ENCODE assay signal across 9 mouse cellular contexts in genomic region chr1:34076701-34077421, GRCm38 (mm10).
DNase-seq lines count a peak whose midpoint lies in the region; ATAC-seq lines count a peak whose summit lies in the region.
"Had no signal": no experiment of that assay in that cellular context is flagged by ENCODE, and none has a peak within 500 bp of the region (broad histone marks: within the 10 kb centered on the region; RNA-seq: fewer than 3 reads in every experiment).

No protein-coding gene starts in this region.

- H3K9ac ChIP-seq in heart, embryonic 11.5 days (ENCODE audit: low read depth, low read length) = no peak overlapping the region
- no peak overlapping the region for H3K9ac ChIP-seq in hindbrain, embryonic 15.5 days

- no peaks in the 10 kb centered on the region for H3K9me3 ChIP-seq in heart, embryonic 11.5 days (replicated peaks; ENCODE audit: control insufficient read depth, low read length)
- no peaks in the 10 kb centered on the region for H3K9me3 ChIP-seq in hindbrain, embryonic 15.5 days

- no peak for DNase-seq in heart, adult 9 months (ENCODE audit: low spot score in 2 of 2)
- DNase-seq in R1 (ENCODE audit: low read depth, low spot score) = peak; percentile 95
- DNase-seq in lung, postnatal 14 days = peak; percentile 25
- no peak for DNase-seq in adrenal gland, adult 2 months
- DNase-seq in right cerebral cortex, postnatal 4 days = no peak
- DNase-seq in right cerebral cortex, adult 2 months (ENCODE audit: low spot score in 2 of 2) = no peak
- DNase-seq: adrenal gland, postnatal 25 days had no signal

- H3K27me3 ChIP-seq in heart, embryonic 11.5 days (ENCODE audit: control insufficient read depth, insufficient read depth, low read length) = no peaks in the 10 kb centered on the region
- no peaks in the 10 kb centered on the region for H3K27me3 ChIP-seq in hindbrain, embryonic 15.5 days

- H3K36me3 ChIP-seq in heart, embryonic 11.5 days (ENCODE audit: control insufficient read depth, insufficient read depth, low read length) = no peaks in the 10 kb centered on the region
- H3K36me3 ChIP-seq in hindbrain, embryonic 15.5 days = no peaks in the 10 kb centered on the region

- WGBS in heart, embryonic 11.5 days (ENCODE audit: insufficient replicate concordance) = 7% methylated on average over 12 of the region's 12 CpGs
- 14% methylated on average over 12 of the region's 12 CpGs for WGBS in hindbrain, embryonic 15.5 days

- 0 out of 2 replicates have a peak, but pooled peaks have one; percentile 46 for ATAC-seq in heart, embryonic 11.5 days (replicated peaks; ENCODE audit: insufficient number of reproducible peaks, low FRiP score, low TSS enrichment)
- ATAC-seq in hindbrain, embryonic 15.5 days (ENCODE audit: low FRiP score, low read depth) = peak; percentile 74; the same call in 1 of the 2 replicates

- peak overlapping the region; percentile 33 for H3K4me3 ChIP-seq in heart, embryonic 11.5 days (ENCODE audit: low read depth, low read length)
- H3K4me3 ChIP-seq in hindbrain, embryonic 15.5 days = no peak overlapping the region

- H3K4me1 ChIP-seq in heart, embryonic 11.5 days (ENCODE audit: control insufficient read depth, insufficient read depth, low read length) = peaks cover 35% of the 10 kb centered on the region
- H3K4me1 ChIP-seq in hindbrain, embryonic 15.5 days (replicated peaks) = peaks cover 19% of the 10 kb centered on the region

- peak overlapping the region; percentile 62 for H3K4me2 ChIP-seq in heart, embryonic 11.5 days
- peak overlapping the region; percentile 11; the same call in 1 of the 2 replicates for H3K4me2 ChIP-seq in hindbrain, embryonic 15.5 days

- no peak overlapping the region for H3K27ac ChIP-seq in heart, embryonic 11.5 days (ENCODE audit: low read depth, low read length)
- H3K27ac ChIP-seq in hindbrain, embryonic 15.5 days (replicated peaks) = no peak overlapping the region

Comparison
In these comparisons a context has a peak if more than half of its experiments do, and no peak if none do; other contexts are left out.
1. DNase-seq: peak in R1 (single experiment) and lung, postnatal 14 days (single experiment); none in heart, adult 9 months (0 of 2), adrenal gland, adult 2 months (single experiment), right cerebral cortex, postnatal 4 days (single experiment) and right cerebral cortex, adult 2 months (0 of 2).